In genomic region chr3:123713120-123713519, GRCm38 (mm10) we compare ENCODE assay signal across 18 mouse cellular contexts. TPM values are rescaled to one million over a fixed set of nuclear protein-coding genes. Genes with fewer than 3 reads are reported as not detected.
"Had no signal": no experiment of that assay in that cellular context is flagged by ENCODE, and none has a peak within 500 bp of the region (broad histone marks: within the 10 kb centered on the region; RNA-seq: fewer than 3 reads in every experiment).

No protein-coding gene starts in this region.

- H3K36me3 ChIP-seq: neural tube, embryonic 12.5 days; neural tube, embryonic 13.5 days; neural tube, embryonic 15.5 days; stomach, embryonic 15.5 days had no signal

- H3K27me3 ChIP-seq: neural tube, embryonic 12.5 days; neural tube, embryonic 13.5 days; neural tube, embryonic 15.5 days; stomach, embryonic 15.5 days had no signal

- H3K27ac ChIP-seq: neural tube, embryonic 12.5 days; neural tube, embryonic 13.5 days; neural tube, embryonic 15.5 days; stomach, embryonic 15.5 days; stomach, postnatal 0 days had no signal

- H3K4me1 ChIP-seq: neural tube, embryonic 12.5 days; neural tube, embryonic 13.5 days; neural tube, embryonic 15.5 days; stomach, embryonic 15.5 days had no signal

- DNase-seq: retina, postnatal 1 day; right cerebral cortex, adult 18-20 months; right cerebral cortex, postnatal 14 days; right cerebral cortex, postnatal 25 days; right cerebral cortex, postnatal 4 days; spleen, adult 18-20 months; thymus, adult 18-20 months; thymus, adult 2 months; thymus, postnatal 14 days; thymus, postnatal 25 days; thymus, postnatal 36 days; thymus, postnatal 4 days had no signal

- H3K9me3 ChIP-seq: neural tube, embryonic 12.5 days; neural tube, embryonic 13.5 days; neural tube, embryonic 15.5 days; stomach, embryonic 15.5 days had no signal

- H3K4me2 ChIP-seq: neural tube, embryonic 12.5 days; neural tube, embryonic 13.5 days; neural tube, embryonic 15.5 days; stomach, embryonic 15.5 days had no signal

- H3K9ac ChIP-seq: neural tube, embryonic 12.5 days; neural tube, embryonic 13.5 days; neural tube, embryonic 15.5 days; stomach, embryonic 15.5 days had no signal

- H3K4me3 ChIP-seq: neural tube, embryonic 12.5 days; neural tube, embryonic 13.5 days; neural tube, embryonic 15.5 days; stomach, embryonic 15.5 days had no signal

RNA-seq across cellular contexts. Expression of gene Ndst3, which starts 22.5 kb away (rescaled TPM):
- polyA plus RNA-seq: spleen, adult 2 months; thymus, adult 2 months had no signal
